Mouse (Mus musculus) kidney, embryonic 14.5 days (tissue): ENCODE results near the gene Ankrd9. TPM values are rescaled to one million over a fixed set of nuclear protein-coding genes. Genes with fewer than 3 reads are reported as not detected.

Source experiments
- ATAC-seq: fragments of 200-750 bp; cut with Nextera tagmentation; 2 replicates; pipeline ENCODE4 v1.8.0; 2017; ENCODE audit warnings: moderate number of reproducible peaks, mild to moderate bottlenecking, moderate TSS enrichment, moderate library complexity; ENCODE audit not compliant: low FRiP score, low TSS enrichment
- H3K27ac ChIP-seq: fragments of 300-500 bp; sonication (generic); 2 replicates; pipeline ENCODE4 v1.5.1; 2014; ENCODE audit warnings: low read depth, mild to moderate bottlenecking, low read length, moderate library complexity, mixed read lengths
- H3K27me3 ChIP-seq: fragments of 300-500 bp; sonication (generic); 2 replicates; pipeline ENCODE4 v1.6.1; 2014; ENCODE audit warnings: mild to moderate bottlenecking, low read length; ENCODE audit not compliant: control insufficient read depth, insufficient read depth
- H3K36me3 ChIP-seq: fragments of 300-500 bp; sonication (generic); 2 replicates; pipeline ENCODE4 v1.6.1; 2014; ENCODE audit warnings: low read length, mixed read lengths; ENCODE audit not compliant: control insufficient read depth, insufficient read depth
- H3K4me1 ChIP-seq: fragments of 300-500 bp; sonication (generic); 2 replicates; pipeline ENCODE4 v1.6.1; 2014; ENCODE audit warnings: low read length, mixed read lengths; ENCODE audit not compliant: control insufficient read depth, insufficient read depth
- H3K4me2 ChIP-seq: fragments of 300-500 bp; sonication (generic); replicated peaks from 2 replicates; pipeline ENCODE4 v1.6.1; 2014; ENCODE audit warnings: low read depth, mild to moderate bottlenecking, low read length
- H3K4me3 ChIP-seq: fragments of 300-500 bp; sonication (generic); 2 replicates; pipeline ENCODE4 v1.5.1; 2014; ENCODE audit warnings: mild to moderate bottlenecking, low read length
- H3K9ac ChIP-seq: fragments of 300-500 bp; sonication (generic); 2 replicates; pipeline ENCODE4 v1.6.1; 2014; ENCODE audit warnings: low read depth, mild to moderate bottlenecking, low read length, moderate library complexity
- H3K9me3 ChIP-seq: fragments of 300-500 bp; sonication (generic); 2 replicates; pipeline ENCODE4 v1.6.1; 2016; ENCODE audit warnings: low read length; ENCODE audit not compliant: control insufficient read depth
- WGBS: fragments of 180-500 bp; shearing (Covaris S2); extraction: QIAGEN DNeasy Blood & Tissue Kit; methylation state at CpG from one replicate; pipeline ENCODE4 v1.1.7; 2014; 5-methylcytosine and 5-hydroxymethylcytosine counted together
- polyA plus RNA-seq: library from polyadenylated mRNA; unstranded; fragments of >200 nt; fragmentation: Nextera tagmentation; extraction: Ambion mirVana; gene quantifications from 2 replicates; pipeline ENCODE4 v1.2.1, GENCODE M21; 2014

Gene Ankrd9
- polyA plus RNA-seq, 1 experiment from 2014 or later, result 12.4 TPM

DNA sequence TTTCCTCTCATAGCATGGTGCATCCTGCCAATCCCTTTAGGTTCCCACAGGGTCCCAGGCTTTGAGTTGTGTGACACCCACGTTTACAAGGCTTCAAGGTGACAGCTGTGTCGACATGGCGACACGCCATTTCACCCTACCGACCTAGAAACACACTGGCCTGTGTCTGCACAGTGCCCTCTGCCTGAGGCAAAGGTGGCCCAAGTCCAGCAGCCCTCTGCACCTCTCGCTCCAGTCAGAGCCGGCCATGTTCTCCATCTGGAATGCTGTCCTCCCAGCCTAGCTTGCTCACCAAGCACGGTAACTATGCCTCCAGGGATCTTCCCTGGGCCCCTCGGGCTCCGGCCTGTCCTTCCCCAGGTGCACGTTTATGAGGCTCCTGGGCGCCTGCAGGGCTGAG lies 13.9 kb upstream of the Ankrd9 start:
- WGBS, result 72% methylated on average over 12 of the region's 12 CpGs
- Histone ChIP-seq H3K36me3 (no peaks in the 10 kb centered on the region), H3K4me3 (peak overlapping the region; percentile 48; the same call in 1 of the 2 replicates), H3K27ac (0 out of 2 replicates have a peak overlapping the region, but pooled peaks have one; percentile 48), H3K4me2 (peak overlapping the region; percentile 50), H3K9me3 (peaks cover 2% of the 10 kb centered on the region; the same call in 1 of the 2 replicates), H3K9ac (peak overlapping the region; percentile 59; the same call in 1 of the 2 replicates), H3K4me1 (peaks cover 5% of the 10 kb centered on the region; the same call in 1 of the 2 replicates), H3K27me3 (no peaks in the 10 kb centered on the region)
- no peak for ATAC-seq

DNA sequence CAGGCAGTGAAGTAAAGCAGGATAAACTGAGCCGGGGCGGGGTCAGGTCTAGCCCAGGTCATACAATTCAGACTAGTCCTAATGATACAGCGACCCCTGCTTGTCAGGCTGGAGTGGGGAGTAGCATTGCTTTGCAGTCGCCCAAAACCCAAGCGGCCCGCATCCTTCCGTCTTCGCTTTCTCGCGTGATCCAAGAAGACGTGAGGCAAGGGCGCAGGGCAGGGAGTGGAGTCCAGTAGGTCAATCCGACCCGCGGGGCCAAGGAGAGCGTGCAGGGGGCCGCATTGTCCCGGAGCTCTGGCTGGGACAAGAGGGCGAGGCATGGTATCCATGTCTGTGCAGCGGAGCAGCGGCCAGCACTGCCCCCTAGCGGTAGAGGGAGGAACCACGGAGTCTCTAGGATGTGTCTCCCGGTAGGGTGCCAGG lies 13.3 kb upstream of the Ankrd9 start:
- H3K4me2 ChIP-seq, result peak overlapping the region; percentile 50
- H3K9me3 ChIP-seq, result no peaks in the 10 kb centered on the region
- ATAC-seq, result peak; percentile 93
- peak overlapping the region; percentile 59 for H3K9ac ChIP-seq
- under 1% methylated on average over 24 of the region's 24 CpGs for WGBS
- H3K36me3 ChIP-seq, result no peaks in the 10 kb centered on the region
- H3K27ac ChIP-seq, result peak overlapping the region; percentile 73; the same call in 1 of the 2 replicates
- H3K4me1 ChIP-seq, result peaks cover 5% of the 10 kb centered on the region; the same call in 1 of the 2 replicates
- no peaks in the 10 kb centered on the region for H3K27me3 ChIP-seq
- H3K4me3 ChIP-seq, result peak overlapping the region; percentile 48

DNA sequence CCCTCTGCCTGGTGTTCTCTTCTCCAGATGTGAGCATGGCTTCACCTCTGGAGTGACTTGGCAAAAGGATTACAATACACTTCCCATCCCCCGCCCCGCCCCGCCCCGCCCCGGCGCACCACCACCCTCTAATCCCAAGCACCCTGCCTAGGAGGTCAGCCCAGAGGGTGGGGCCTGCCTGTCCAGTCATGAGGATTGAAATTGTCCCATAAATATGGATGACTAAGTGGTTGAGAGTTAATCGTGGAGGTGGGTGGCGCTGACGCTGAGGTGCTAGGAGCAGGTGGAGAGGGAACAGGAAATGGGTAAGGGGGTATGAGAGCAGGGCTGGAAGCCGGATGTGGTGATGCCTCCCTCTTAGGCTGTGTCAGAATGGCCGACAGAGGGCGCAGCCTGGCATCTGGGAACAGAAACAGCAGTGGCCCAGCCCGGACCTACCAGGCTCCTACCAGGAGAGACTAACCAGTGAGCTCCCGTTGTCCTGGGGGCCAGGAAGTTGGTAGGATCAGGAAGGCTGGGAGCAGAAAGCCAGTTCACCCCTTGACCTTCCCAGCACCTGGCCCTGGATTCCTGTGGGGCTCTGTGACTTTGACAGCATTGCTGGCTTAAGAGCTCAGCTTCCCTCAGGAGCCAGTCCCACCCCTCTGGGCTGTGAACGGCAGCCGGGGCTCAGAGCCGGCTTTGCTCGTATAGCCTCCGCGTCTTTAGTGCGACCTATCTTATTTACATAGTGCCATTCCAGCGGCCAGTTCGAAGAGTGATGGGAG lies 12.7 kb upstream of the Ankrd9 start:
- Histone ChIP-seq H3K4me1 (peaks cover 5% of the 10 kb centered on the region; the same call in 1 of the 2 replicates), H3K4me2 (peak overlapping the region; percentile 50), H3K27me3 (no peaks in the 10 kb centered on the region), H3K4me3 (peak overlapping the region; percentile 48), H3K9me3 (no peaks in the 10 kb centered on the region), H3K36me3 (no peaks in the 10 kb centered on the region), H3K9ac (peak overlapping the region; percentile 46), H3K27ac (peak overlapping the region; percentile 73; the same call in 1 of the 2 replicates)
- peak; percentile 88 for ATAC-seq
- 6% methylated on average over 23 of the region's 23 CpGs for WGBS

DNA sequence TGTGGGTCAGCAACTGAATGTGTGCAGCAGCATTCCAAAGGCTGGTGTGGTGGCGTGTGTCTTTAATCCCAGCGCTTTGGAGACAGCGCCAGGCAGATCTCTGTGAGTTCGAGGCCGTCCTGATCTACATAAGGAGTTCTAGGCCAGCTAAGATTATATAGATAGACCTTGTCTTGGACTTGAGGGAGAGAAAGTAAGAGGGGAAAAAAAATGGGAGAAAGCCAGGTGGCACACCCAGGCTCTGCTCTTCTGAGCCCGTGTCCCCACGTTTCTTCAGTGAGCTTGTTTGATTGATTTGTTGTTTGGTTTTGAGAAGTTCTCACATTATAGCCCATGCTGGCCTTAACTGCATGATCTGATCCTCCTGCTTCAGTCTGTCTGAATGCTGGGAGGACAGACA lies 11.7 kb upstream of the Ankrd9 start:
- 86% methylated on average over 7 of the region's 7 CpGs for WGBS
- ATAC-seq, result no peak
- H3K27me3 ChIP-seq, result no peaks in the 10 kb centered on the region

DNA sequence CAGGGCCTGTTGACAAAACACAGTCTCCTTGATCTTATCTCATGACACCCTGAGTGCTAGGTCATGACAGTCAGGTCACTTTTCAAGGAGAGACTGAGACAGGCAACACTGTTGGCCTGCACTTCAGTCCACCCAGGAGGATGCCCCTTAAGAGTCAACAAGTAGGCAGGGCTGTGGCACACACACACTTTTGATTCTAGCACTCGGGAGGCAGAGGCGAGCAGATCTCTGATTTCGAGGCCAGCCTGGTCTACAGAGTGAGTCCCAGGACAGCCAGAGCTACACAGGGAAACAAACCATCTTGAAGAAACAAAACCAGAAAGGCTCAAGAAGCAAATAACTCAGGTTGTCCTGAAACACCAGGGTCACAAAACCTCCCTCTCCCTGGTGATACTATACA lies 10.6 kb upstream of the Ankrd9 start:
- Histone ChIP-seq H3K4me1 (peaks cover 10% of the 10 kb centered on the region; the same call in 1 of the 2 replicates), H3K27ac (no peak overlapping the region), H3K9ac (no peak overlapping the region), H3K4me3 (no peak overlapping the region), H3K27me3 (no peaks in the 10 kb centered on the region), H3K4me2 (no peak overlapping the region), H3K9me3 (no peaks in the 10 kb centered on the region), H3K36me3 (no peaks in the 10 kb centered on the region)
- no peak for ATAC-seq
- 81% methylated on average over 3 of the region's 3 CpGs for WGBS

More for the DNA sequence above, 11.7 kb upstream of the Ankrd9 start:
- H3K9ac ChIP-seq, result no peak overlapping the region
- H3K9me3 ChIP-seq, result no peaks in the 10 kb centered on the region
- H3K36me3 ChIP-seq, result no peaks in the 10 kb centered on the region
- no peak overlapping the region for H3K27ac ChIP-seq
- peaks cover 5% of the 10 kb centered on the region; the same call in 1 of the 2 replicates for H3K4me1 ChIP-seq
- no peak overlapping the region for H3K4me2 ChIP-seq
- H3K4me3 ChIP-seq, result no peak overlapping the region

DNA sequence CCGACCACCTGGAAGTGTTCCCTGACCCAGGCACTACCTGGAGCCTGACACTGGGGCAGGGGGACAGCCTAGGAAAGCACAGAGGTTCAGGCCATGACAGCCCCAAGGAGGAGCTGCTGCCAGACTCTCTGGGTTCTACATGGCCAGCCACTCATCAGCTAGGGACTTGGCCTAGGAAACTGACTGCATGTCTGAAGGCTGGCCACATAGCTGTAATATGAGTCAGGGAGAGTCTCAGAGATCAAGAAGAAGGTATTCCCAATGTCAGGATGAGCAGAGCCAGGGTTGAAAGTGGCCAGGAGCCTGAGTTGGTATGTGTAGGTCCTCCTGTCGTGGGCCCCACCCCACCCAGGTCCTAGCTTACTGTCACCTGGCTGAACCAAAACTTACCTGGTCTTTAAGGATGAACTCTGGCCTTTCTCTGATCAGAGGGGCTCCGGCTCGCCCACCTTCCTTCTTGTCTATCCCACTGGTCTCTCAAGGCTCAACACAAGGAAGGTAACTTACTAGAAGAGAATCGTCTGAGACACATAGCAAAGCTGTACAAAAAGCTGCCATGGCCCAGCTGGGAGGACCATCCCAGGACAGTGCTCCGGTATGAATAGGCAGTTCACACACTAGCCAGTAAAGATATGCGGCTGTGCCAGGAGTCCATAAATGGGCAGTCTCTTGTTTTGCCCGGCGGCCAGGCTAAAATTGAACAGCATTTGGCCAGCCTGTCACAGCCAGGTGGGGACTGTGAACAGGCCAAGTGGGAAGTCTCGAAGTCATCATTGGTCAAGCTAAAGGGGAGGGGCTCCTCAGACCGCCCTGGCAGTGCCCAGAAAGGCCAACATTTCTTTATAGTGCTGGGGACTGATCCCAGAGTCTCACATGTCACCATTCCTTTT lies 7.9 kb upstream of the Ankrd9 start:
- Histone ChIP-seq H3K4me3 (no peak overlapping the region), H3K27ac (no peak overlapping the region), H3K9me3 (no peaks in the 10 kb centered on the region), H3K4me1 (peaks cover 14% of the 10 kb centered on the region; the same call in 1 of the 2 replicates), H3K9ac (no peak overlapping the region), H3K36me3 (no peaks in the 10 kb centered on the region), H3K4me2 (no peak overlapping the region), H3K27me3 (no peaks in the 10 kb centered on the region)
- 89% methylated on average over 11 of the region's 11 CpGs for WGBS
- no peak for ATAC-seq

DNA sequence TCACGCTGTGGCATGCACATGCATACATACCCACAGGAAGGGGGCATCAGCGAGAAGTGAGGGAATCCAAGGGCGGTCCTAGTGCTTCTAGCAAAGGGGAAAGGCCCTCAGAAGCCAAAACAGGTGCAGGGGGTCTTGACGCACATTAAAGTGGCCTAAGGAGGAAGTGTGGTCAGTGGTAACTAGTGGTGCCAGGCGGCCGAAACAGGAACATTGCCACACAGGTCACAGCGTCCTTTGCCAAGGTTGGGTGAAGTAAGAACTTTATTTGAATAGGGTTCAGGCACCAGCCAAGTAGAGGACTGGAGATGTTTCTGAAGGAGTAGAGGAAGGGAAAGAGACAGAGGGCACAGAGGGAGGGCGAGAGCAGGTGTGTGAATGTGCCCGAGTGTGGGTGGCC lies 6.3 kb upstream of the Ankrd9 start:
- H3K4me3 ChIP-seq, result no peak overlapping the region
- H3K9ac ChIP-seq, result no peak overlapping the region
- H3K4me2 ChIP-seq, result no peak overlapping the region
- H3K4me1 ChIP-seq, result peaks cover 10% of the 10 kb centered on the region; the same call in 1 of the 2 replicates
- H3K36me3 ChIP-seq, result no peaks in the 10 kb centered on the region
- no peaks in the 10 kb centered on the region for H3K9me3 ChIP-seq
- no peak for ATAC-seq
- no peak overlapping the region for H3K27ac ChIP-seq
- H3K27me3 ChIP-seq, result no peaks in the 10 kb centered on the region
- 82% methylated on average over 9 of the region's 9 CpGs for WGBS

DNA sequence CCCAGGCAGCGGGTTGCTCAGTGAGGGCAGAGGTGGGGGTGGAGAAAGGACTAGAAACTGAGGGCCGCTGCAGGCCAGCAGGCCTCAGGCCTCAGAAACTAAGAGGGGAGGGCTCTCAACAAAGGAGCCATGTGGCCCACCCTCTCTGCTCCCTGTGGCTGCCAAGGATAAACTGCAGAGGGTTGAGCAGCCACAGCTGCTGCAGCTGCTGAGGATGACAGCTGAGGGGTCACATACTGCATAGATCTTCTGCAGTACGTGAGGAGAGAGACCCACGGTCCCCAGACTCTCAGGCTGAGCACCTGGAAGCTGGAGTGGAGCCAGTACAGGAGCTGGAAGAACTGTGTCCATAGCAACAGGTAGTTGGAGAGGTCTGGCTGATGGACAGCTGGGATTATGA lies 5.8 kb upstream of the Ankrd9 start:
- peak; percentile 61; the same call in 1 of the 2 replicates for ATAC-seq
- no peak overlapping the region for H3K27ac ChIP-seq

More for the DNA sequence above, 5.8 kb upstream of the Ankrd9 start:
- no peak overlapping the region for H3K4me3 ChIP-seq
- H3K27me3 ChIP-seq, result no peaks in the 10 kb centered on the region
- peaks cover 10% of the 10 kb centered on the region; the same call in 1 of the 2 replicates for H3K4me1 ChIP-seq
- H3K4me2 ChIP-seq, result no peak overlapping the region
- no peaks in the 10 kb centered on the region for H3K36me3 ChIP-seq
- no peaks in the 10 kb centered on the region for H3K9me3 ChIP-seq
- H3K9ac ChIP-seq, result no peak overlapping the region
- 35% methylated on average over 4 of the region's 4 CpGs for WGBS
